Mouse (Mus musculus): ENCODE measurements at regions not wholly inside any gene's neighbourhood (a gene's known extent, or its start where the extent isn't known, plus 50 kb on each side); places are given as distances from the start of the nearest gene placed in this dataset.

DNA sequence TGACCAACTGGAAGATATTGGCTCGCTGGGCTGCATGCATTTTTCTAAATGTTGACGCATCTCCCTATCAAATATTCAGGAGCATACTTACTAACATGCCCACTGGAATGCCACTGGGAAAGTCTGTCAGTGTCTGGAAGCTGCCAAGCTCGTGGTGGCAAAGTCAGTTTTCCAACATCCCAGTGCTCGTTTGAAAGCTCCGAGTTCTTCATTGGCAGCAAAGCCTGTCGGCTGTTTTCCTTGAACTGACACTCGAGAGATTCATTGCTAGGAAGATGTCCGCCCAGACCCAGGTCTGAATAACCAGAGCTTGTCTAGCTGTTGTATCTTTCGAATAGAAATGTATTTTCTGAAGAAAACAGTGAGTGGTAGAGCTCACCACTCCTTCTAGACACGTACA is 72.1 kb downstream of the Fam43a start:
- Histone ChIP-seq H3K4me3 (ENCODE audit: control insufficient read depth, insufficient read depth, low read length) (no peak overlapping the region), H3K4me1 (replicated peaks; ENCODE audit: control insufficient read depth, insufficient read depth, low read length) (peaks cover 11% of the 10 kb centered on the region), H3K27me3 (ENCODE audit: control insufficient read depth, insufficient read depth, low read length) (no peaks in the 10 kb centered on the region), H3K36me3 (ENCODE audit: control insufficient read depth, insufficient read depth, low read length) (no peaks in the 10 kb centered on the region), H3K27ac (ENCODE audit: control insufficient read depth, insufficient read depth, low read length) (no peak overlapping the region)
- no peak for DNase-seq
- WGBS, result 94% methylated on average over 10 of the region's 10 CpGs
- no peak for TF ChIP-seq POLR2A (IDR thresholded peaks at IDR 0.05; ENCODE audit: control insufficient read depth, extremely low read depth, insufficient read depth, low read length, poor library complexity)
- no peak for TF ChIP-seq CTCF (IDR thresholded peaks at IDR 0.05; ENCODE audit: borderline replicate concordance, control insufficient read depth, extremely low read depth, insufficient read depth, low read length, poor library complexity)

DNA sequence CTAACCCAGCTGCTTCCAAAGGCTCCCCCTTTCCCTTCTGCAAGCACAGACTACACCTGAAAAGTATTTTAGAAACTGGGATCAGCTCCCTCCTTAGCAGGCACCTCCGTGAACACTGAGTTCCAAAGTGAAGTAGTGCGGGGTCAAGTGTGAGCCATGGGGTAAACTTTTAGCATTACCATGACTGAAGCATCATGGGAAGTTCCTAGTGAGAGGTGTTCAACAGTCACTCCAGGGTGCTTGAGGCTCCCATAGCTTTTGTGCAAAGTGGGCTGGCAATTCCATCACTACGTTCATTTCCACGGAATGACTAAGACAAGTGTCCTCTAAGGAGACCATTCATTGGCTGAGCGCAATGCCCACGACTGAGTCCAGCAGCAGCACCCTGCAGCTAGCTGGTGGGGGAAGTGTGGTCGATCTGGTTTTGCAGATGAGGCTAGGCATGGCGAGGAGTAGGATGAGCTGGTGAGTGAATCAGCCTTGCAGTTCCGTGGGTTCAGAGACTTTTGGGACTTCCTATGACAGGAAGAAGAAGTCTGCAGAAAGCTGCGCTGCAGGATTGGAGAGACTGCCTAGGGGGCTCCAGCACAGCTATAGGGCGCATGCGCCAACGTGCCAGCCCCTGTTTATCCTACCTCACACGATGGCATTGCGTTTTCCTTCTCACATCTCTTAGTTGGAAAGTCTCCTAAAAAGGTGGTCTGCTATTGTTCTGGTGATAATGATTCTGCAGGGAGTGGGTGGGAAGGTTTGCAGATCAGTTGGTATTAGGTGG is 73.4 kb downstream of the Fam43a start:
- TF ChIP-seq POLR2A (IDR thresholded peaks at IDR 0.05; ENCODE audit: control insufficient read depth, extremely low read depth, insufficient read depth, low read length, poor library complexity) (no peak), CTCF (IDR thresholded peaks at IDR 0.05; ENCODE audit: borderline replicate concordance, control insufficient read depth, extremely low read depth, insufficient read depth, low read length, poor library complexity) (peak; percentile 20; the same call in 1 of the 2 replicates)
- Histone ChIP-seq H3K4me1 (replicated peaks; ENCODE audit: control insufficient read depth, insufficient read depth, low read length) (peaks cover 10% of the 10 kb centered on the region), H3K27ac (ENCODE audit: control insufficient read depth, insufficient read depth, low read length) (peak overlapping the region; percentile 10; the same call in 1 of the 2 replicates), H3K36me3 (ENCODE audit: control insufficient read depth, insufficient read depth, low read length) (no peaks in the 10 kb centered on the region), H3K27me3 (ENCODE audit: control insufficient read depth, insufficient read depth, low read length) (no peaks in the 10 kb centered on the region), H3K4me3 (ENCODE audit: control insufficient read depth, insufficient read depth, low read length) (peak overlapping the region; percentile 8; the same call in 1 of the 2 replicates)
- DNase-seq, result peak; percentile 51
- 40% methylated on average over 15 of the region's 15 CpGs for WGBS

DNA sequence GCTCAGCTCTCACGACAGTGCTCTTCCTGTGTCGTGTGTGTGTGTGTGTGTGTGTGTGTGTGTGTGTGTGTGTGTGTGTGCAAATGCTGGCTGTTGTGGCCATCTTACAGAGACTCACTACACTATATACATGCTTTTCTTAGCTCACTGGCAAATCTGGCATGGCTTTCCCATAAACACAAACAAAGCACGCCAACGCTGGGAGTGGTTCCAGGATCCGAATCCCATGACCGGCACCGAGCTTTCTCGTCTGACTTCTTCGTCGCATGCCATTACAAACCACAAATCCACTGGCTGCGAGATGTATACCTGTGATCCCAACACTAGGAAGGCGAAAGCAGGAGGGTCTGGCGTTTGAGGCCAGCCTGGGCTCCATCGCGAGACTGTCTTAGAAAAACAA is 74.1 kb downstream of the Fam43a start:
- 82% methylated on average over 15 of the region's 15 CpGs for WGBS
- TF ChIP-seq CTCF (IDR thresholded peaks at IDR 0.05; ENCODE audit: borderline replicate concordance, control insufficient read depth, extremely low read depth, insufficient read depth, low read length, poor library complexity) (no peak), POLR2A (IDR thresholded peaks at IDR 0.05; ENCODE audit: control insufficient read depth, extremely low read depth, insufficient read depth, low read length, poor library complexity) (no peak)

GRCm38 (mm10) chr16:30675829-30676228 is 76.3 kb downstream of the Fam43a start:
- TF ChIP-seq POLR2A (IDR thresholded peaks at IDR 0.05; ENCODE audit: control insufficient read depth, extremely low read depth, insufficient read depth, low read length, poor library complexity) (no peak), CTCF (IDR thresholded peaks at IDR 0.05; ENCODE audit: borderline replicate concordance, control insufficient read depth, extremely low read depth, insufficient read depth, low read length, poor library complexity) (no peak)
- Histone ChIP-seq H3K27ac (ENCODE audit: control insufficient read depth, insufficient read depth, low read length) (no peak overlapping the region), H3K4me3 (ENCODE audit: control insufficient read depth, insufficient read depth, low read length) (no peak overlapping the region), H3K27me3 (ENCODE audit: control insufficient read depth, insufficient read depth, low read length) (no peaks in the 10 kb centered on the region), H3K36me3 (ENCODE audit: control insufficient read depth, insufficient read depth, low read length) (no peaks in the 10 kb centered on the region), H3K4me1 (replicated peaks; ENCODE audit: control insufficient read depth, insufficient read depth, low read length) (peaks cover 13% of the 10 kb centered on the region)
- 19% methylated on average over 4 of the region's 4 CpGs for WGBS
- peak; percentile 16 for DNase-seq

More for the DNA sequence above, 74.1 kb downstream of the Fam43a start:
- Histone ChIP-seq H3K4me1 (replicated peaks; ENCODE audit: control insufficient read depth, insufficient read depth, low read length) (peaks cover 13% of the 10 kb centered on the region), H3K27ac (ENCODE audit: control insufficient read depth, insufficient read depth, low read length) (peak overlapping the region; percentile 55; the same call in 1 of the 2 replicates), H3K36me3 (ENCODE audit: control insufficient read depth, insufficient read depth, low read length) (no peaks in the 10 kb centered on the region), H3K4me3 (ENCODE audit: control insufficient read depth, insufficient read depth, low read length) (no peak overlapping the region), H3K27me3 (ENCODE audit: control insufficient read depth, insufficient read depth, low read length) (no peaks in the 10 kb centered on the region)
- no peak for DNase-seq

- Histone ChIP-seq H3K27me3 (ENCODE audit: control insufficient read depth, insufficient read depth, low read length) (no peaks in the 10 kb centered on the region), H3K27ac (ENCODE audit: control insufficient read depth, insufficient read depth, low read length) (no peak overlapping the region), H3K36me3 (ENCODE audit: control insufficient read depth, insufficient read depth, low read length) (no peaks in the 10 kb centered on the region), H3K4me3 (ENCODE audit: control insufficient read depth, insufficient read depth, low read length) (no peak overlapping the region), H3K4me1 (replicated peaks; ENCODE audit: control insufficient read depth, insufficient read depth, low read length) (peaks cover 13% of the 10 kb centered on the region)
- TF ChIP-seq POLR2A (IDR thresholded peaks at IDR 0.05; ENCODE audit: control insufficient read depth, extremely low read depth, insufficient read depth, low read length, poor library complexity) (no peak), CTCF (IDR thresholded peaks at IDR 0.05; ENCODE audit: borderline replicate concordance, control insufficient read depth, extremely low read depth, insufficient read depth, low read length, poor library complexity) (no peak)
- no peak for DNase-seq
- WGBS, result 97% methylated on average over 4 of the region's 4 CpGs
Measured at GRCm38 (mm10) chr16:30677016-30677415, 77.5 kb downstream of the Fam43a start.

DNA sequence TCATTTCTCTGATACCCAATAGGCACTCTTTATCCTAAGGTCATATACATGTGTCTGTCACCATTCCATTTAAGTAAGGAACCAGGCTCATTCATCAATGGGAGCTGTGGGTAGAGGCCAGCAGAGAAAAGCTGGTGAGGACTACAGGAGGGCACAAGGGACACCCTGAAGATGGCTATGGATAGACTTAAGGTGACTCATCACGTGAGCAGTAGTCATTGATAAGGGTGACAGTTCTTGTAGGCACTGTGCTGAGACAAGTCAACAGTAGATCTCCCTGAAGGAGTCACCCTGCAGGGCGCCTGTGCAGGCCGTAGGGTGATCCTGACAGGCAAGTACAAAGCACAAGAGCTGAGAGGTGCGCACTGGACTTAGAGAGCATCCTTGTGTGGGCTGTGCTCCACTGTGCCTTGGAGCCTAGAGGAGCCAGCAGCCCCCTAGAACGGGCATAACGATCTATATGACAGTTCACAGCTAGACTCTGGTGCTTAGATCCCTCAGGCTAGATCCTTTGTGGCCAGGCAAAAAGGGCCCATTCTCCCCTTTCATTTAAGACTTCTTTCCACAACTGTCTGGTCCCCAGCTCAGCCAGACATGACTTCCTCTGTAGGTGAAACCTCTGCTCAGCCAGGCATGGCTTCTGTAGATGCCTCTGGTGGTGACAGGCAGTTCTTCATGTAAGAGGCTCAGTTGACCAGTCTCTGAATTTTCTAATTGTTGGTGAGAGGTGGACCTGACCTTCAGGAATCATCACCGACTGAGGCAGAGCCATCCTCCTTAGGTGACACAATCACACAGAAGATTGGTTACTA is 78.6 kb downstream of the Fam43a start:
- H3K4me1 ChIP-seq (replicated peaks; ENCODE audit: control insufficient read depth, insufficient read depth, low read length), result peaks cover 9% of the 10 kb centered on the region
- no peaks in the 10 kb centered on the region for H3K36me3 ChIP-seq (ENCODE audit: control insufficient read depth, insufficient read depth, low read length)
- no peak overlapping the region for H3K4me3 ChIP-seq (ENCODE audit: control insufficient read depth, insufficient read depth, low read length)
- H3K27ac ChIP-seq (ENCODE audit: control insufficient read depth, insufficient read depth, low read length), result peak overlapping the region; percentile 11; the same call in 1 of the 2 replicates
- DNase-seq, result no peak
- no peak for TF ChIP-seq POLR2A (IDR thresholded peaks at IDR 0.05; ENCODE audit: control insufficient read depth, extremely low read depth, insufficient read depth, low read length, poor library complexity)
- TF ChIP-seq CTCF (IDR thresholded peaks at IDR 0.05; ENCODE audit: borderline replicate concordance, control insufficient read depth, extremely low read depth, insufficient read depth, low read length, poor library complexity), result no peak
- 95% methylated on average over 7 of the region's 7 CpGs for WGBS
- no peaks in the 10 kb centered on the region for H3K27me3 ChIP-seq (ENCODE audit: control insufficient read depth, insufficient read depth, low read length)

Measured in thymus, adult 2 months (tissue).